Mouse (Mus musculus) CH12.LX (cell line): Measurements from ENCODE around the gene Rbm14. TPM values are rescaled to one million over a fixed set of nuclear protein-coding genes. Genes with fewer than 3 reads are reported as not detected.

ENCODE experiments used
- DNase-seq: peaks from one replicate; pipeline ENCODE4 v3.0.0-alpha.2; 2013; ENCODE audit errors: extremely low read depth
- H3K27ac ChIP-seq: 2 replicates; pipeline ENCODE4 v1.5.1; 2012; ENCODE audit warnings: low read depth, mild to moderate bottlenecking, control low read depth, moderate library complexity; ENCODE audit not compliant: insufficient read depth
- H3K27me3 ChIP-seq: replicated peaks from 2 replicates; pipeline ENCODE3; 2012; ENCODE audit warnings: inconsistent platforms
- H3K36me3 ChIP-seq, 2 experiments: replicated peaks in 1 of 2; 2 replicates each; pipeline versions ENCODE3 to v1.6.1; 2012; ENCODE audit warnings: inconsistent platforms in 1 of 2, low read length in 1 of 2, mild to moderate bottlenecking in 1 of 2, mixed read lengths in 1 of 2, moderate library complexity in 1 of 2; ENCODE audit not compliant: control insufficient read depth in 1 of 2, insufficient read depth in 1 of 2
- H3K4me1 ChIP-seq, 2 experiments: 2 replicates each; pipeline ENCODE4 v1.6.1; 2012; ENCODE audit warnings: inconsistent platforms in 1 of 2, moderate library complexity in 1 of 2; ENCODE audit not compliant: insufficient read depth in 2 of 2, control insufficient read depth in 1 of 2
- H3K4me2 ChIP-seq: 2 replicates; pipeline ENCODE4 v1.6.1; 2012; ENCODE audit warnings: low read depth, mild to moderate bottlenecking, control low read depth; ENCODE audit not compliant: poor library complexity, insufficient read depth, severe bottlenecking
- H3K4me3 ChIP-seq, 3 experiments: fragments of 150-350 bp in 1 of 3; sonication (generic) in 1 of 3; replicated peaks in 1 of 3; 2 replicates each; pipeline versions ENCODE3 to v1.5.1; 2011 to 2012; ENCODE audit warnings: low read depth in 2 of 3, low read length in 2 of 3, mild to moderate bottlenecking in 2 of 3, moderate library complexity in 2 of 3, control low read depth in 1 of 3, improper control_type of control experiment in 1 of 3, inconsistent platforms in 1 of 3, mixed read lengths in 1 of 3; ENCODE audit not compliant: poor library complexity in 1 of 3
- H3K79me2 ChIP-seq: replicated peaks from 2 replicates; pipeline ENCODE4 v1.6.1; 2012; ENCODE audit warnings: mild to moderate bottlenecking, moderate library complexity; ENCODE audit not compliant: control insufficient read depth, poor library complexity, insufficient read depth, severe bottlenecking; ENCODE audit errors: extremely low read depth
- H3K9ac ChIP-seq: 2 replicates; pipeline ENCODE4 v1.6.1; 2012; ENCODE audit warnings: low read depth, mild to moderate bottlenecking, control low read depth, moderate library complexity; ENCODE audit not compliant: insufficient read depth
- H3K9me3 ChIP-seq: replicated peaks from 2 replicates; pipeline ENCODE3; 2012; ENCODE audit warnings: low read length, inconsistent platforms, mixed read lengths
- BHLHE40 ChIP-seq: IDR thresholded peaks from 2 replicates; pipeline ENCODE4 v1.6.1; 2011; ENCODE audit warnings: mild to moderate bottlenecking, low read depth, low read length, improper control_type of control experiment
- CHD1 ChIP-seq: IDR thresholded peaks from 2 replicates; pipeline ENCODE4 v1.6.1; 2012; ENCODE audit warnings: low read depth, low read length, improper control_type of control experiment, inconsistent platforms
- GABPA ChIP-seq: IDR thresholded peaks from 2 replicates; pipeline ENCODE4 v1.6.1; 2012; ENCODE audit warnings: low read depth, low read length, improper control_type of control experiment, inconsistent platforms; ENCODE audit not compliant: insufficient replicate concordance
- HCFC1 ChIP-seq: IDR thresholded peaks from 2 replicates; pipeline ENCODE4 v1.6.1; 2012; ENCODE audit warnings: low read depth, mild to moderate bottlenecking, inconsistent platforms, low read length, improper control_type of control experiment
- IRF4 ChIP-seq: IDR thresholded peaks from 2 replicates; pipeline ENCODE4 v1.6.1; 2014; ENCODE audit warnings: low read depth, mild to moderate bottlenecking, inconsistent platforms, low read length, improper control_type of control experiment
- JUN ChIP-seq: IDR thresholded peaks from 2 replicates; pipeline ENCODE4 v1.6.1; 2011; ENCODE audit warnings: low read depth, mild to moderate bottlenecking, low read length, improper control_type of control experiment, moderate library complexity; ENCODE audit not compliant: insufficient read depth
- KAT2A ChIP-seq: IDR thresholded peaks from 2 replicates; pipeline ENCODE4 v1.6.1; 2012; ENCODE audit warnings: low read length, improper control_type of control experiment, inconsistent platforms; ENCODE audit not compliant: insufficient replicate concordance
- MXI1 ChIP-seq: IDR thresholded peaks from 2 replicates; pipeline ENCODE4 v1.6.1; 2011; ENCODE audit warnings: mild to moderate bottlenecking, low read depth, low read length, improper control_type of control experiment
- PAX5 ChIP-seq: IDR thresholded peaks from 2 replicates; pipeline ENCODE4 v1.6.1; 2012; ENCODE audit warnings: low read length, inconsistent platforms, mixed read lengths
- POLR2A ChIP-seq: IDR thresholded peaks from 2 replicates; pipeline ENCODE4 v1.6.1; 2011; ENCODE audit warnings: low read depth, mild to moderate bottlenecking, improper control_type of control experiment, low read length
- POLR2AphosphoS2 ChIP-seq: IDR thresholded peaks from 2 replicates; pipeline ENCODE4 v1.6.1; 2011; ENCODE audit warnings: low read depth, low read length, improper control_type of control experiment
- RCOR1 ChIP-seq: conservative IDR thresholded peaks from 2 replicates; pipeline ENCODE4 v1.6.1; 2012; ENCODE audit warnings: low read depth, mild to moderate bottlenecking, inconsistent platforms, low read length, improper control_type of control experiment
- TCF12 ChIP-seq: IDR thresholded peaks from 2 replicates; pipeline ENCODE4 v1.6.1; 2014; ENCODE audit warnings: low read depth, mild to moderate bottlenecking, inconsistent platforms, low read length, improper control_type of control experiment
- UBTF ChIP-seq: IDR thresholded peaks from 2 replicates; pipeline ENCODE4 v1.6.1; 2012; ENCODE audit warnings: low read depth, mild to moderate bottlenecking, inconsistent platforms, low read length, improper control_type of control experiment, moderate library complexity
- USF1 ChIP-seq: IDR thresholded peaks from 2 replicates; pipeline ENCODE4 v1.6.1; 2014; ENCODE audit warnings: low read depth, mild to moderate bottlenecking, inconsistent platforms, low read length, improper control_type of control experiment
- USF2 ChIP-seq: conservative IDR thresholded peaks from 2 replicates; pipeline ENCODE4 v1.6.1; 2011; ENCODE audit warnings: low read depth, low read length, improper control_type of control experiment
- ZC3H11A ChIP-seq: IDR thresholded peaks from 2 replicates; pipeline ENCODE4 v1.6.1; 2012; ENCODE audit warnings: low read depth, mild to moderate bottlenecking, inconsistent platforms, low read length, improper control_type of control experiment
- ZKSCAN1 ChIP-seq: IDR thresholded peaks from 2 replicates; pipeline ENCODE4 v1.6.1; 2012; ENCODE audit warnings: low read depth, inconsistent platforms, low read length, improper control_type of control experiment, borderline replicate concordance
- dilution Hi-C: fragments of 300-500 bp; cut with MboI; formaldehyde crosslinking; loops from 2 replicates; pipeline ENCODE4 v1.14.3; 2020; ENCODE audit warnings: low sequenced_read_pairs; ENCODE audit not compliant: extremely low pct_unique_long_range_greater_than_20kb, extremely low pct_ligation_motif_present
- in situ Hi-C: fragments of 300-500 bp; cut with MboI; formaldehyde crosslinking; loops from 3 replicates; pipeline ENCODE4 v1.14.3; 2019; ENCODE audit warnings: low sequenced_read_pairs, low pct_ligation_motif_present, low pct_unique_long_range_greater_than_20kb, mixed read lengths
- polyA plus RNA-seq: library from polyadenylated mRNA; unstranded; fragments of >175 nt; gene quantifications from 2 replicates; pipeline ENCODE4 v1.2.1, GENCODE M21; 2012; ENCODE audit warnings: low read depth; ENCODE audit not compliant: insufficient read length
- total RNA-seq, 2 experiments: library from RNA; depleted of rRNA; stranded (reverse); fragments of 300-350 nt in 1 of 2; fragments of >200 nt in 1 of 2; gene quantifications; 2 replicates each; pipeline ENCODE4 v1.2.3; 2012 to 2014

The Rbm14 gene
- total and polyA plus RNA-seq, 3 experiments = 19.1 to 59.1 (median 47.1) TPM

DNA sequence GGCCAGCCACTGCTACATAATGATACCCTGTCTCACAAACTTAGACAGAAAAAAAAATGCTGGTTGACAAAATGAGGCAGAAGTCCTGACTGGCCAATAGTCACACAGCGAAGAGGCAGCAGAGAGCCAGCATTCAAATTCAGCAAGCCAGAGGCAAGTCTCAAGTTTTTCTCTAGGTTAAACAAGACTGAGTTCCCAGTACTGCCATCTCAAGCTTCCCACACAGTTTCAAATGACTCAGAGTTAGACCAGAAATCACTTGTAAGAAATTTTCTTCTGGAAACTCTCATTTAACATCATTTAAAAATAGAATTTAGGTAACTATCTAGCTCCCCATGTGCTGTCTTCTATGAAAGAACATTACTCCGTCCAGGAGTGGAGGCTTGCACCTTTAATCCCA is 13.6 kb downstream of the Rbm14 start:
- TF ChIP-seq MXI1 (no peak), USF2 (no peak), ZC3H11A (no peak), TCF12 (no peak), BHLHE40 (no peak), PAX5 (no peak), IRF4 (no peak), RCOR1 (no peak)
- TF ChIP-seq, all 38 proteins: peak for 0
- no peak overlapping the region for H3K4me2 ChIP-seq
- dilution Hi-C loops (no loop called here), in situ Hi-C loops (no loop called here)
- H3K4me1 ChIP-seq = peaks cover 4 to 16% of the 10 kb centered on the region in 2 experiments; a peak in 2 of 4 replicates
- no peak for DNase-seq
- no peaks in the 10 kb centered on the region for H3K27me3 ChIP-seq
- peaks cover 31 to 62% of the 10 kb centered on the region in 2 experiments for H3K36me3 ChIP-seq
- H3K4me3 ChIP-seq = no peak overlapping the region
- no peak overlapping the region for H3K9ac ChIP-seq
- peaks cover 90% of the 10 kb centered on the region for H3K79me2 ChIP-seq
- no peaks in the 10 kb centered on the region for H3K9me3 ChIP-seq
- no peak overlapping the region for H3K27ac ChIP-seq

DNA sequence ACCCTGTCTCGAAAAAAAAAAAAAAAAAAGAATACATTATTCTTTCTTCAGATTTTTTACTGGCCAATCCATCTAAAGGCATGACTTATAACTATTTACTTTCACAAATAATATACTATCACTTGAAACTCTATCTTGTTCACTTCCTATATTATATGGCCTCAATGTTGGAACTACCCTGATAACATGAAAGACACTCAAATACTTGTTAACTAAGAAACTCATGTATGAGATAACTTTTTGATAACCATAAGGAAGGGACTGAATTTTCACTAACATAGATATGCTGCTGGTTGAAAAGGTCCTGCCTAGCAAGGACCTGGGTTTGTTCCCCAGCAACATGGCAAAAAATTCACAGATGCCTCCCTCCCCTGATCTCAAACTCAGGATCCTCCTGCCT is 15.5 kb downstream of the Rbm14 start:
- H3K4me1 ChIP-seq = peaks cover 6 to 29% of the 10 kb centered on the region in 2 experiments; a peak in 3 of 4 replicates
- no peaks in the 10 kb centered on the region for H3K9me3 ChIP-seq
- dilution Hi-C loops = no loop called here
- no peaks in the 10 kb centered on the region for H3K27me3 ChIP-seq
- H3K36me3 ChIP-seq = peaks cover 25 to 56% of the 10 kb centered on the region in 2 experiments
- DNase-seq = no peak
- H3K79me2 ChIP-seq = peaks cover 87% of the 10 kb centered on the region
- no peak overlapping the region for H3K27ac ChIP-seq
- no peak overlapping the region for H3K4me2 ChIP-seq
- TF ChIP-seq ZC3H11A (no peak), UBTF (no peak), KAT2A (no peak), GABPA (no peak), CHD1 (no peak), HCFC1 (no peak), USF1 (no peak), ZKSCAN1 (no peak), POLR2A (no peak), POLR2AphosphoS2 (no peak), JUN (no peak)
- no peak overlapping the region for H3K9ac ChIP-seq
- H3K4me3 ChIP-seq = no peak overlapping the region
- in situ Hi-C loops = no loop called here
